Mouse (Mus musculus) limb, embryonic 14.5 days (tissue): Measurements from ENCODE around the gene Spata25. TPM values are rescaled to one million over a fixed set of nuclear protein-coding genes. Genes with fewer than 3 reads are reported as not detected.

Experiments
- ATAC-seq: fragments of 200-750 bp; cut with Nextera tagmentation; 2 replicates; pipeline ENCODE4 v1.8.0; 2017; ENCODE audit warnings: low read depth, moderate number of reproducible peaks, moderate TSS enrichment; ENCODE audit not compliant: low FRiP score
- DNase-seq: peaks from one replicate; pipeline ENCODE4 v3.0.0-alpha.2; 2015; ENCODE audit warnings: low spot score
- H3K27ac ChIP-seq: fragments of 300-500 bp; sonication (generic); replicated peaks from 2 replicates; pipeline ENCODE4 v1.5.1; 2014; ENCODE audit warnings: low read depth, mild to moderate bottlenecking, low read length, moderate library complexity, mixed read lengths
- H3K27me3 ChIP-seq: fragments of 300-500 bp; sonication (generic); 2 replicates; pipeline ENCODE4 v1.6.1; 2014; ENCODE audit warnings: low read length, mixed read lengths; ENCODE audit not compliant: control insufficient read depth, insufficient read depth
- H3K36me3 ChIP-seq: fragments of 300-500 bp; sonication (generic); 2 replicates; pipeline ENCODE4 v1.6.1; 2014; ENCODE audit warnings: mild to moderate bottlenecking, low read length, moderate library complexity, mixed read lengths; ENCODE audit not compliant: control insufficient read depth, insufficient read depth
- H3K4me1 ChIP-seq: fragments of 300-500 bp; sonication (generic); 2 replicates; pipeline ENCODE4 v1.6.1; 2014; ENCODE audit warnings: antibody characterized with exemption, low read length, mixed read lengths; ENCODE audit not compliant: control insufficient read depth, insufficient read depth
- H3K4me2 ChIP-seq: fragments of 300-500 bp; sonication (generic); replicated peaks from 2 replicates; pipeline ENCODE4 v1.6.1; 2014; ENCODE audit warnings: low read depth, mild to moderate bottlenecking, low read length, moderate library complexity; ENCODE audit not compliant: severe bottlenecking
- H3K4me3 ChIP-seq: fragments of 300-500 bp; sonication (generic); replicated peaks from 2 replicates; pipeline ENCODE4 v1.5.1; 2014; ENCODE audit warnings: low read length
- H3K9ac ChIP-seq: fragments of 300-500 bp; sonication (generic); 2 replicates; pipeline ENCODE4 v1.6.1; 2014; ENCODE audit warnings: mild to moderate bottlenecking, low read depth, low read length, moderate library complexity; ENCODE audit not compliant: severe bottlenecking
- H3K9me3 ChIP-seq: fragments of 300-500 bp; sonication (generic); 2 replicates; pipeline ENCODE4 v1.6.1; 2016; ENCODE audit warnings: low read length; ENCODE audit not compliant: control insufficient read depth
- POLR2A ChIP-seq: fragments of 200-500 bp; IDR thresholded peaks from 2 replicates; pipeline ENCODE4 v1.8.0; 2012; ENCODE audit warnings: inconsistent platforms, mild to moderate bottlenecking, moderate library complexity, borderline replicate concordance; ENCODE audit not compliant: insufficient read depth, insufficient read length; ENCODE audit errors: extremely low read depth
- WGBS: fragments of 180-500 bp; shearing (Covaris S2); extraction: QIAGEN DNeasy Blood & Tissue Kit; methylation state at CpG from one replicate; pipeline ENCODE4 v1.1.7; 2014; 5-methylcytosine and 5-hydroxymethylcytosine counted together
- polyA plus RNA-seq, 2 experiments: library from polyadenylated mRNA; depleted of rRNA in 1 of 2; stranded (reverse) in 1 of 2; unstranded in 1 of 2; fragments of >200 nt; fragmentation: Nextera tagmentation in 1 of 2; extraction: Ambion mirVana in 1 of 2; gene quantifications; 2 replicates each; pipeline versions ENCODE4 v1.2.1 to v1.2.3; 2012 to 2014

Gene Spata25
- polyA plus RNA-seq, 2 experiments, result 0.09 TPM; not detected in 1

DNA sequence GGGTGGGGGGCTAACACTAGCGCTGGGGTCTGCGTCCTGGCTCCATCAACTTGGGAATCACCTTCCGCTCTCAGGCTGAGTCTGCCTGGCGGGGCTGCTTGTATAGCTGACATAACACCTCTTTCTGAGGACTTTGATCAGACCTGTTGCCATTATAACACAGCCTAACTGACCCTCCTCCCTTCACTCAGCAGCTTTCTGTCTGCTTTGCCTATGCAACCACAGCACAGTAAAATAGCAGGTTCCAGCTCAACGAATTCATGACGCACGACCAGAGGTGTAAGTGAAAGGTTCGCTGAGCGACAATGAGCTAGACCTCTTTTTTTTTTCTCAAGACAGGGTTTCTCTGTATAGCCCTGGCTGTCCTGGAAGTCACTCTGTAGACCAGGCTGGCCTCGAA is 2.7 kb upstream of the Spata25 start:
- TF ChIP-seq POLR2A, result no peak
- no peak for DNase-seq
- no peak for ATAC-seq
- Histone ChIP-seq H3K9ac (no peak overlapping the region), H3K27ac (no peak overlapping the region), H3K4me2 (no peak overlapping the region), H3K4me1 (peaks cover 12% of the 10 kb centered on the region), H3K36me3 (peaks cover 36% of the 10 kb centered on the region), H3K27me3 (no peaks in the 10 kb centered on the region), H3K4me3 (no peak overlapping the region), H3K9me3 (no peaks in the 10 kb centered on the region)
- 83% methylated on average over 10 of the region's 10 CpGs for WGBS

DNA sequence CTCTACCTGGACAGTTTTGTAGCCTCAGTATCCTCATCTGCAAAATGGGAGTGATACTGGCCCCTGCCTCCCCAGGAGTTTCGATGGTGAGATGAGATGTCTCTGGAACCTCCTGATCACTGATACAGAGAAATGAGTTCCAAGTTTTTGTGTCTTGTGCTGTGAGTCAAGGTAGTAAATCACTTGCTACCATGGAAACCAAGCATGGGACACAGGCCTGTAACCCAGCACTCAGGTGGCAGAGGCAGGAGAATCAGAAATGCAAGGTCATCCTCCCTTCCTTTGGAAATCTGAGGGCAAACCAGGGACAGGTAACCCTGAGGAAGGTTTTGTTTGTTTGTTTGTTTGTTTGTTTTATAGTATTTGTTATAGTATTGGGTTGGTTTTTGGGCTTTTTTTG is 753 bp upstream of the Spata25 start:
- WGBS, result 91% methylated on average over 1 of the region's 1 CpGs
- ATAC-seq (no peak), DNase-seq (no peak)
- Histone ChIP-seq H3K27ac (no peak overlapping the region), H3K4me3 (no peak overlapping the region), H3K4me1 (peaks cover 3% of the 10 kb centered on the region; the same call in 1 of the 2 replicates), H3K27me3 (no peaks in the 10 kb centered on the region), H3K36me3 (peaks cover 42% of the 10 kb centered on the region), H3K9ac (no peak overlapping the region), H3K9me3 (no peaks in the 10 kb centered on the region), H3K4me2 (no peak overlapping the region)
- no peak for TF ChIP-seq POLR2A

DNA sequence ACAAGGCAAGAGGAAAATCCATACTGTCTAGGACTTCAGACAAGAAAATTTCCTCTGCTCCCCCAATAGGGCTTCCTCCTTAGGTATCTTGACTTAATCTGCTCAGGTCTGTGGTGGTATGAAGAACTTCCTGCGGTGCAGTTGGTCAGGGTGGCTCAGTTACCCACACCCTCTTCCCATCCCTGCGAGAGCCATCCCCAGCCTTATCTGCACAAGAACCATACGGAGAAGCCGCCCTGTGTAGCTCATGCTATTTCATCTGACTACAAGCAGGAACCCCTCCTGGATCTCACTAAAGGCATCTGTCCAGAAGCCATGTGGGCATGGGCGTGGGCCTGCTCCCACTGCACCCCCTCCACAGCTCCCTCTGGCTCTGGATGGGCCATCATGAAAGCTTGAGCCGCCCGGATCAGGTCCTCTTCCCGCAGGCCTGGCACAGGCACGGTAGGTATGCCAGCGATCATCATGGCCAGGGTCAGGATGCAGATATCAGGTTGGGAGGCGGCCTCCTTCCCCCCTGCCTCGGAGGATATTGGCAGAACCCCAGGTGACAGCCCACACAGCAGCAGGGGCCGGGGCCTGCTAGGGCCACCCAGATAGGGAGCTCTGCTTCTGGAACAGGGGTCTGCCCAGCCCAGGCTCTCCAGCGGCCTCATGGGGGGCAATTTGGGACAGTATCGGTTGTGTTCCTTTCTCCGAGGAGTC is 1.0 kb downstream of the Spata25 start:
- Histone ChIP-seq H3K9me3 (no peaks in the 10 kb centered on the region), H3K27ac (no peak overlapping the region), H3K4me1 (peaks cover 6% of the 10 kb centered on the region; the same call in 1 of the 2 replicates), H3K4me2 (no peak overlapping the region), H3K27me3 (no peaks in the 10 kb centered on the region), H3K36me3 (peaks cover 42% of the 10 kb centered on the region), H3K4me3 (no peak overlapping the region), H3K9ac (no peak overlapping the region)
- 93% methylated on average over 14 of the region's 16 CpGs for WGBS
- no peak for ATAC-seq
- no peak for TF ChIP-seq POLR2A
- DNase-seq, result no peak

DNA sequence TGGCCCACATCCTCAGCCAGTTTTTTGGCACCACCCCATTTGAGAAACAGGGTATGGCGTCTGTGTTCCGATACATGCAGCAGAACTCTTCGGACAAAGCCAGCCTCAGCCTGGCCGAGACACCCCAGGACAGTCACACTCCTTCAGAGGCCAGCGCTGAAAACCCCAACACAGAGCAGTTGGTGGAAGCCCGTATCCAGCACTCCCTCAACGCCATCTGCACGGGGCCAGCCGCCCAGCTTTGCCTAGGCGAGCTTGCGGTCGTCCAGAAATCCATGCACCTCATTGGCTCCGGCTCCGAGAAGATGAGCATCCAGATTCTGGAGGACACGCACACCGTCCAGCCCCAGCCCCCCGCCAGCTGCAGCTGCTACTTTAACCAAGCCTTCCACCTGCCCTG is 2.8 kb downstream of the Spata25 start:
- no peak for DNase-seq
- no peak for TF ChIP-seq POLR2A
- no peaks in the 10 kb centered on the region for H3K9me3 ChIP-seq
- peaks cover 6% of the 10 kb centered on the region; the same call in 1 of the 2 replicates for H3K4me1 ChIP-seq
- no peak overlapping the region for H3K4me3 ChIP-seq
- ATAC-seq, result no peak
- H3K27me3 ChIP-seq, result no peaks in the 10 kb centered on the region
- H3K4me2 ChIP-seq, result no peak overlapping the region
- WGBS, result 94% methylated on average over 17 of the region's 17 CpGs
- H3K27ac ChIP-seq, result no peak overlapping the region
- H3K36me3 ChIP-seq, result peaks cover 48% of the 10 kb centered on the region
- no peak overlapping the region for H3K9ac ChIP-seq

DNA sequence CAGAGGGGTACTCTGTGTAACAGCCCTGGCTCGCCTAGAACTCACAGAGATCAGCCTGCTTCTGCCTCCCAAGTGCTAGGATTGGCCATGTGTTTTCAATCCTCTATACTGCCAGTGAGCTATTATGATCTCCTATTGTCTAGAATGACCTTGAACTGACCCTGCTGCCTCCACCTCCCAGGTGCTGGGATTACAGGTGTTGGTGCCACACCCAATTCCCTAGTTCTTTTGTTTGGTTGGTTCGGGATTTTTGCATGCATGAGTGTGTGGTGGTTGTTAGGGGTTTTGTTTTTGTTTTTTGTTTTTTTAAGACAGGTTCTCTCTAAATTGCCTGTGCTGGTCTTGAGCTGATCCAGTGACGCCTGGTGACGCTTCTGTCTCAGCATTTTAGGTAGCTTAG is 4.4 kb downstream of the Spata25 start:
- 94% methylated on average over 4 of the region's 4 CpGs for WGBS

DNA sequence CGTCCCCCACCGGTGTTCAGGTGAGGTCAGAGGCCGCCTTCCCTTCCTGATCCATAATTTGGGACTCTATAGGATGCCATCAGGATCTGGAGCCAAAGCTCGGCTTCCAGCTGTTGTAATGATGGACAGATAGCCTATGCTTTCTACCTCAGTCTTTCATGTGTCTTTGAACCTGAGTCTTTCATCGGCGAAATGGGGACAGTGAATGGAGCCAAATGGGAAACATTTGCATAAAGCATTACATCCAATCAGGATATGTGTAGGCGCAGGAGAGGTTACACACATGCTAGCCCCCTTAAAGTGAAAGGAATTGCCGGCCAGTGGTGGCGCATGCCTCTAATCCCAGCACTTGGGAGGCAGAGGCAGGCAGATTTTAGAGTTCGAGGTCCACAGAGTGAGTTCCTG is 5.2 kb downstream of the Spata25 start:
- Histone ChIP-seq H3K36me3 (peaks cover 41% of the 10 kb centered on the region), H3K9me3 (no peaks in the 10 kb centered on the region), H3K4me1 (peaks cover 6% of the 10 kb centered on the region; the same call in 1 of the 2 replicates), H3K27me3 (no peaks in the 10 kb centered on the region), H3K27ac (peak overlapping the region; percentile 61), H3K4me3 (peak overlapping the region; percentile 82), H3K9ac (peak overlapping the region; percentile 57), H3K4me2 (peak overlapping the region; percentile 66)
- no peak for TF ChIP-seq POLR2A
- DNase-seq (peak; percentile 44), ATAC-seq (peak; percentile 34)
- WGBS, result 2% methylated on average over 10 of the region's 10 CpGs

More for the DNA sequence above, 4.4 kb downstream of the Spata25 start:
- Histone ChIP-seq H3K9ac (no peak overlapping the region), H3K36me3 (peaks cover 48% of the 10 kb centered on the region), H3K9me3 (no peaks in the 10 kb centered on the region), H3K4me3 (no peak overlapping the region), H3K27ac (no peak overlapping the region), H3K4me1 (peaks cover 6% of the 10 kb centered on the region; the same call in 1 of the 2 replicates), H3K4me2 (peak overlapping the region; percentile 66; the same call in 1 of the 2 replicates), H3K27me3 (no peaks in the 10 kb centered on the region)
- no peak for TF ChIP-seq POLR2A
- no peak for ATAC-seq
- DNase-seq, result no peak
